Mouse (Mus musculus) left cerebral cortex, postnatal 10 days (tissue): Measurements from ENCODE around the gene Adarb2. TPM values are rescaled to one million over a fixed set of nuclear protein-coding genes. Genes with fewer than 3 reads are reported as not detected.
A peak's percentile ranks its signal among the peaks of the same experiment; 100 is the strongest.

Experiments
- DNase-seq, 2 experiments: peaks; one replicate each; pipeline ENCODE4 v3.0.0; 2021 to 2022; ENCODE audit warnings: low spot score in 2 of 2, mixed read lengths in 1 of 2; ENCODE audit errors: extremely low spot score in 1 of 2
- intact Hi-C: fragments of 180-260 bp; cut with DNase I; formaldehyde crosslinking; loops from one replicate; pipeline ENCODE4 v1.15.1; 2025
- total RNA-seq, 2 experiments: library from RNA; stranded (reverse); gene quantifications; 2 replicates each; pipeline ENCODE4 v1.2.3; 2021

Adarb2 gene
- total RNA-seq, 2 experiments from 2014 or later = 28.1 to 29.2 TPM

DNA sequence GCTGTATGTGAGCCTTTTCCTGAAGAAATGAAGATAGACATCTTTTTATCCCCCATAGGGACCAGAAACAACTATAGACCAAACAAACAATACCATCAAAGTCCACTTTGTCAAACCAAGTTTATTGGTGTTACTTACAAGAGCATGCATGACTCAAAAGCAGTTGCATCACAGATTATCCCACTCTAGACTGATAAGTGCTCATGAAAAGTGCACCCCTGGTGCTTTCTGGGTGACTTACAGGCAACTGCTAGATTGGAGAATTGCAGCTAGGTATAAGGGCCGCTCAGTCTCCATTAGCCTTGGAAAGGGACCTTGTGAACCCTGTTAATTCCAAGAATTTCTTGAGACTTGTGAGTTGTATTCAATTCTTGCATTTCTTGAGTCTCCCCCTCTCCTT, 429.0 kb downstream of the Adarb2 start:
- DNase-seq = no peak
- intact Hi-C loops = no loop called here

DNA sequence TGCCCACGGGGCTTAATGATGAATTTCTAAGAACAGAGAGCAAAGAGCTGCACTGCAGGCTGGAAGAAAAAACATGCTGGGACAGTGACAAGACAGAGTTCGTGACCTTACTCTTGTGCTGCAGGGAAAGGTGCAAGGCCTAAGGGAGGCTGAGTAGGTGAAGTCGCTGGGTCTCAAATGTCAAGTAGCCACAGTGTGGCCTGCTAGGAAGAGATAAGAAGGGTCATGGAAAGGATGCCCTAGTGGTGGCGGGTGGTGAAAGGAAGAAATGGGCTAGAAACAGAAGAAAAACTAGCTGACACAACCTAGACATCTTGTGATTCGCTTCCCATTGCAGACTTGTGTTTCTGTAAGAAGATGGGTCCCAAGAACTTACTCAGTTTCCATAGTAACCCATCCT, 429.4 kb downstream of the Adarb2 start:
- DNase-seq = no peak
- intact Hi-C loops = no loop called here

DNA sequence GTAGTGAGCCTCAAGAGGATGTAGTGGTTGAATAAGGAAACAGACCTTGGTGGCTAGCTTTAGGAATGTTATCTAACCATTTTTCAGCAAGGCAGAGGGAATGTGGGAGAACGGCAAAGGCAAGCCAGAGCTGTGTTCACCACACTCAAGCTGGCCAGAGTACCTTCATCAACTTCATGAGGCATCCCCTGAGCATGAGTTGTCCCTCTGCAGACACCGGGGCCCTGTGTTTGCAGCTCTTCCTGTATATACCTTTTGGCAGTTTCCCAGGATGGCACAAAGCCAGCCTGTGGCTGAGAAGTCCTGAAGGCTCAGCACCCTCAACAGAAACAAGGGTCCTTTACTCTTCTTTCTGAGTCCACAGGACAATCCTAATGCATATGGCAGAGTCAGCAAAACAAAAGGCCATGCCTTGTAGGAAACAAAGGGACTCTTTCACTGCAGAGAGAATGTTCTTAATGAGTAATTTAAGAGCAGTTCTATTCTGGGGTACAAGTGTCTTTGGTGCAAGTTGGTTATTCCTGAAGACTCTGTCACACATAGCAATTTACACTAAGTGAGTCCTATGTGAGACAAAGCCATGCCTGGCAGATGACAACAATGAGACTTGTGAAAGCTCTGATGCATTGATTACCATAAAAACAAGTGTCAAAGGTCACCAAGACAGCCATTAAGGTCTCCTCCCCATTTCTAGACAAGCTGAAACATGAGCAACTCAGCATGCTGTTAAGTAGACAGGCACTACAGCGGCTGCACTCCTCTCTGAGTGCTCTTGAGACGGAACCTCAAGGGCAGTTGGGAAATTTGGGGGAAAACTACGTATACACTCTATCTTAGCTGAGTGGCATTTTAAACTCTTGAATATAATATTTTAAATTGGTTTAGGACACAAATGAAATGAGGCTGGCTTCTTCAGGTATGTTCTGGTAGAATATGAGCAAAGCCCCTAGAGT, 431.0 kb downstream of the Adarb2 start:
- peak in 1 of 2 experiments; percentile 28 for DNase-seq
- intact Hi-C loops = no loop called here

DNA sequence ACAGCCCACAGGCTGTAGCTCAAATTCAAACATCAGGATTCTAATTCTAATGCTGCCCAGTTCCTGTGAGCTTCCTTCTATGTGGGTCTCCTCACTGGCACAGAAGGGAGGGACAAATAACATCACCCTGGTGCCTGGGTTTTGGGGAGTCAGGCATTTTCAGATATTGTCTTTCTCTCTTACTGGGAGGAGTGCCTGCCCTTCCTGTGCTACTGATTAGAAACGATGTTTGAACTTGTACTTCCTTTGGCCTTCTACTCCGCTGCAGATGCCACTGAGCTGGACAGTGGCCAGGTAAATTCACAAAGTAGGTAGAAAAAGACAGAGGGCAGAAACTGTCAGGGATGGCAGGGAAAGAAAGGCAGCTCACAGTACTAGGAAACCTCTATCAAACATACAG, 439.4 kb downstream of the Adarb2 start:
- no peak for DNase-seq
- intact Hi-C loops = no loop called here

DNA sequence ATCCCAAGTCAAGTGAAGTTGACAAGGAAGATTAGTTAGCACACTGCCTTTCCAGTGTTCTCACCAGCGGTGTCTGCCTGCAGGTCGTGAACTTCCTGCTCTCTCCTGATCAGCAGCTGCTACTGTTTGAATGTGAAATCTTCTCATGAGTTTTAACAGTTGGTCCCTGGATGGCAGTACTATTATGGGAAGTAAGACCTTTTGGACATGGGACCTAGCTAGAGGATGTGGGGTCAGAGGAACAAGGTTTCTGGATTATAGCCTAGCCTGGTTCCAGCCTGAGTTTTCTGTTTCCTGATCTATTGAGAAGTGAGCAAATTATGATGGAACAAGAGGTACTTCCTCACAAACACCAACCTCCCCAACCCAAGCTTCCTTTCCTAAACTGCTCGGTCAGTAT, 441.3 kb downstream of the Adarb2 start:
- intact Hi-C loops = no loop called here
- no peak for DNase-seq

DNA sequence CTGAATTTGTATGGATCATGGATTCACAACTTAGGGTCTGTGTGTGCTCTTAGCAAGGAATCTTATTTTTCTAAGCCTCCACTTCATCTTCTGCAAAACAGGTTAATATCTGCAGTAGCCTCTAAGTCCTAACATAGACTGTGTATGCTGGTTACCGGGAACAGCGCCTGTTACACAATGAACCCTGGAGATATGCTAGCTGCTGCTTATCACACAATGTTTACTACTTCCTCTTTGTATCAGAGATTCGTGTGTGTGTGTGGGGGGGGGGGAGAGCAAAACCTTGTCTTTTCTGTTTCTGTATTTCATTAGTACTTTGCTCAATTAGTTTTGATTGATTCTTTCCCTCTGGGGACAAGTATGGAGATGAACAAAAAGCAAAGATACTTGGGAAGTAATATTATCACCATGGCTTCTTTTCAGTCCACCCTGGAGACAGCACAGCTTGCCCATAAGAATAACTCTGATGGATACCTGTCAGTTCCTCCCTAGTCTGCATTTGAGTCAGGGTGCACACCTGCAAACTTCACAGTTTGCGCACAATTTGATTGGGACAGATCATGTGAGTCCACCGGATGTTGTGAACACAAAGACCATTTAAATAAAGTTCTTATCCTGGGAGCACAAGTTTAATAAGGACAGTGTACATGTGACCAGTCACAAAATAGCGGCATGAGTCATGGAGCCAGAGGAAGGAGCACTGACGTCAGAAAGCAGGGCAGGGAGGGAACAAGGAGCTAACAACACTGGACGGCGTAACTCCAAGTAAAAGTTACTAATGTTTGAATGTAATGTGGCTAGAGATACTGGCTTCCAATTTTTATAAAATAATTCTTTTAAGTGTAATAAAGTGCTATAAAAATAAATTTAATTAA, 442.4 kb downstream of the Adarb2 start:
- no peak for DNase-seq
- intact Hi-C loops = no loop called here

DNA sequence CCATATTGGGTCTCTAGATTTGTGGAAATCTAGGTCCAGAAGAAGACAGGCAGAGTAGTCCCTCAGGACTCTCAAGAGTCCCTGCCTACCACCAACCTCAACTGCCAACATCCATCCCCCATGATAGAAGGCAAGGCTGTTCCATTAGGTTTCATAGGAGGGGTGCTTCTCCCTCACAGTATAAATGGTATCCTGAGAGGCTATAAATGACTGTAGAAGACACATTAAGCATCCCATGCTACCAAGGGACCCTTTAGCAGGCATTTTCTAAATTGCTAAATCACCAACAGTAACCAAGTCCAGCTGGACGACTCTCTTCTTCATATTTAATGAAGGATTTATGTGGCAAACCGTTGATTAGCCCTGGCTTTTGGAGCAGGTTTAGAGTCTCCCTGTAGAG, 446.6 kb downstream of the Adarb2 start:
- intact Hi-C loops = no loop called here
- no peak for DNase-seq

DNA sequence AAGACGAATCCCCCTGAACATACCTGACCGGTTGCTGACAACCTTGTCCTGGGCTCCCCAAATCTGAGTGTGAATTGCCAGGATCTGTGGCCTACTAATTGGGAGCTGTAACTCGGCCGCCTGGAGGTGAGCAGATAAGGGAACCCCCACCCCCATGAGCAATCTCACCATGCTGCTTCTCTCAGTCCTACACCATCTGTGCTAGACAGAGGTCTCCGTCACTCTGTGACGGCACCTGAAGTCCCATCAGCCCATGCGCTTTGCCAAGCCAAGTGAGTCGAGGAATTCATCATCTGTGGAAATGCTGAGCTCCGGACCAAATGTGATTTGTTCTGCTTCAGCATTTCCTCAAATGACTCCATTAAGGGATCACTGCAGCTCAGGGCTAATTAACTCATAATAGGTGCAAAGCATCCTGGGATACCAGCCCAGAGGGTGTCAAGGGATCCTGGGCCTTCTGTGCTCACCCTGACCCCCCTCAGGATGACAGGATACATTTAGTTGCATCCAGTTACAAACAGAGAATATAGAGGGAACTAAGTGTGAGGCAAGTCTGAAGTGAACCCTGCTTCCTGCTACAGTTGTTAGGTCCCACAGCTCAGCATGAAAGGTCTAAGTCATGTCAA, 462.1 kb downstream of the Adarb2 start:
- intact Hi-C loops = no loop called here
- DNase-seq = no peak

DNA sequence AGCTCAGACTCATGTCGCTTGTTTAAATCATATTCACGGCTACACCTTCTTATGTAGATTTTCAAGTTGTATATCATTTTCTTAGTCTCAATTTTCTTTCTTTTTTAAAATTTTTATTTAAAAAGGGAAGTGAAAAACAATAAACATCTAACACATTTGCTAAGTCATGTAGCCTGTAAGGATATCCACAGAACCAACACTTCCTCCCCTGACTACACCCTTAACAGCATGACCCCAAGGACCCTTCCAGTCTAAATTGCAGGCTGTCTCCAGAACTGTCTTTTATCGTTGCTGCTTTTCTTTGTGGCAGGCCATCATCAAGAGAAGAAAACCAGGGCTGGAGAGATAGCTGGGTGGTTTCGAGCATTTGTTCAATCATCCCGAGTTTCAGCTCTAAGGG, 474.5 kb downstream of the Adarb2 start:
- intact Hi-C loops = no loop called here
- no peak for DNase-seq

DNA sequence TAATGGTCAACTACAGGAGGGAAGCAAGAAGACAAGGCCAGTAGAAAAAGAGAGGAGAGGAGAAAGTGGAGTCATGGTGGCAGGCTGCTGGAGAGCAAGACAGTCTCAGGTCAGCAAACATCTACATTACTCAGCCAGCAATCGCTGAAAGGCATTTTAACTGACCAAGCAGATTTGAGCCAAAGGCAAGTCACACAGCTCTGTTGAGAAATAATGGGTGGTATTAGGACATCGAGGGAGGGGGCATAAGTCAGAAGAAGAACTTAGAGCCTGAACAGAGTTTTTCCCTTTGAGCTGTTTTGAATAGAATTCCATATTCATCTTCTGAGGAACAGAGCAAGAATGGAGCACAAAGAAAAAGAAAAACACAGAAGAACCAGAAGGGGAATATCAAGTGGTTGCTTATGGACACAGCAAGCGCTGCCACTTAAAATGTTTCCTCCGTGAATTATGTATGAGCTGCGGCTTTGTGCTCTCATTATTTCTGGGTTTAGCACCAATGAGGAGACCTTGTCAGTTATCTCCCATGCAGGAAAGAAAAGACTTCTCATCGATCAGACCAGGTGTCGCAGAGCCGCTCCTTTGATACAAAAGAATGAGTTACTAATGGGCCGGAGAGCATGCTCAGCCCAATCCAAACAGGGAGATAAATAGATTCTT, 477.9 kb downstream of the Adarb2 start:
- intact Hi-C loops = no loop called here
- no peak for DNase-seq

DNA sequence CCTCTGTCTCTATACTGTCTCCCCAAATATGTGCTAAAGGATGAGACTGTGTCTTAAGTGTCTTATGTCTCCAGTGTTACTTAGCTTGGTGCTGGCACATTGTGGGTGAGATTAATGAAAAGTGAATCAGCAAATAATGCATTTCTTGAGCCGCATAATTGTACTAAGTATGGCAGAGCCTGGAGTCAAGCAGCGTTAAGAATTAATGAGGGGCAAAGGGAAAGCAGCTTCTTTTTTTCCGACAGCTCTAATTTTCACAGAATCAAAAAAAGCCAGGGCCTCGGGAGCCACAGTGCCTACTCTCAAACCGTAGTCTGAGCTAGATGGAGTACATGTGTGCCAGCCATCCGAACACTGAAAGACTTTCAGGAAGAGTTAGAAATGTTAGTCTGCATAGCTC, 488.8 kb downstream of the Adarb2 start:
- DNase-seq = no peak
- intact Hi-C loops = no loop called here

DNA sequence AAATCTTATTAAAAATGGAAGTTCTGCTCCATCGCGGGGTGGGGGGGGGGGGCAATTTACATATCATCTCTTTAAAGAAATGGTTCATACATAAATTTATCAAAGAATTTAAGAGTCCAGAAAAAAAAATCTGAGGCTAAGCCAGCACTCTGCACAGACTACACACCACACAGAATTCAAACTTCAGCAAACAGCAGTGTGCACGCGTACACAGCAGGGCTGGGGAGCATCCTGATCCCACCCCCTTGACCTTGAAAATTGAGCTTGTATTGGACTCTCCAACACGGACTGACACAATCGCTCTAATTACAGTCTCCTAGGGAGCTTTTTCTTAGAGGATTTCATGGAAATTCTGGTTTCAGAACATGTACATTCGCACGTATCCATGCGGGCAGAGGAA, 490.1 kb downstream of the Adarb2 start:
- intact Hi-C loops = no loop called here

DNA sequence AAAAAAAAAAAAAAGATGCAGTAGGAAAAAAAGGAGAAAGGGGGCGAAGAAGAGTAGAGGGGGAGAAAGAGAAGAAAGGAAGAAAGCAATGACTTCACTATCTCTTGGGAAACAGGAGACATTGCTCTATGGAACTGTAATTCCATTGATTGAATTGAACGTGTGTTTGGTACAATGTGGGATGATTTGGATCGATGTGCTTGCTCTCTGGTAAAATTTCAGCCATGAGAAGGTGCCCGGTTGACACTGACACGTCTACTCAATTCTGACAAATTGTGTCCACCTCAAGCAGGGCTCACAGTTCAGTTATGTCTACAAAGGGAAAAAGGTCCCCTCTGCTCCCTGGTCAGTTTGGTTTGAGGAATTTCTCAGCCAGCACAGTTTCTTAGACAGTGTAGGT, 495.8 kb downstream of the Adarb2 start:
- DNase-seq = no peak
- intact Hi-C loops = no loop called here

More for the DNA sequence above, 490.1 kb downstream of the Adarb2 start:
- DNase-seq = no peak

DNA sequence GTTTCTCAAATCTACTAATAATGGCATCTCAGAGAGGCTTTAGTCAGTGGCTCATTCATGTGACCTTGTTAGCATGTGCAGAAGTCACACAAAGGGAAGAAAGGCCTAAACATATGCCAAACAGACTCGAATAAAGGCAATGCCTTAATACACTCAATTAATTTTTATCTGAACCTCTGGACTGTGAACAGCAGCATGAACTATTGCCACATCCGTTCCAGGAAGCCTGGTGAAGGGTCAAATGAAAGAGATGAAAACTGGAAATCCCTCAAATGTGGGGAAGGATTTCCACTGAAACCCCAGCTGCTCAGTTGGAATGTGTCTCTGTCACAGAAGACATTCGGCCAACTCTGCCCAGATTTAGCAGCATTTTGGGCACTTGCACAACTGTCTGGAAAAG, 497.2 kb downstream of the Adarb2 start:
- intact Hi-C loops = no loop called here
- no peak for DNase-seq

DNA sequence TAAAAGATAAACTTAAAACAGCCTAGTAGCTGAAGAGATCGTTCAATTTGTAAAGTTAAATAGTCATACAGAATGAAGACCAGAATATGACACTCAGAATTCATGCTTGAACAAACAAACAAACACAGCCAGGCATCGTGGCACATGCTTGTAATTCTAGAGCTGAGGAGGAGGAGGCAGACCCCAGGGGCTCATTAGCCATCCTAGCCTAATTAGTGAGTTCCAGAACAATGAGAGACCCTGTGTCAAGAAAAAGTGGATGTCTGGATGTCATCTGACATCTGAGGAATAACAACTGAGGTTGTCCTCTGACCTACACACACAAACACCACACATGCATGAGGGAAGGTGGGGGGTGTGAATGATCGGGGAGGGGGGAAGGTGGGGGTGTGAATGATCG, 498.3 kb downstream of the Adarb2 start:
- intact Hi-C loops = no loop called here
- no peak for DNase-seq

DNA sequence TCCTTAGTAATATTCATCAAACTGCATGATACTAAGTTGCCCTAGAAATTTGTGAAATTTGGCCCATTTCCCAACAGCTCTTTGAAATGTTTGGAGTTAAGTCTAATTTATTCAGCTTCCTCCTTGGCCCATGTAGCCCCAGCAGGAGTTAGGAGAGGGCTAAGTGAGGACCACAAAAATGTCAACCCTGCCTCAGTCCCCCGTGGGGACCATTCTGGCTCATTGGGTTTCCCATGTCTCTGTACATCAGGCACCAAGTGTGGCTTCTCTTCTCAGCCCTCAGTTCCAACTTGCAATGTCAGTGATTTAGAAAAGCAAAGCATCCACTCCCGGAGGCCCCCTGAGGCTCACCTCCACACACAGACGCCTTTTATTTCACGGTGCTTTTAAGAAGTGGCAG, 502.6 kb downstream of the Adarb2 start:
- intact Hi-C loops = no loop called here
- no peak for DNase-seq

DNA sequence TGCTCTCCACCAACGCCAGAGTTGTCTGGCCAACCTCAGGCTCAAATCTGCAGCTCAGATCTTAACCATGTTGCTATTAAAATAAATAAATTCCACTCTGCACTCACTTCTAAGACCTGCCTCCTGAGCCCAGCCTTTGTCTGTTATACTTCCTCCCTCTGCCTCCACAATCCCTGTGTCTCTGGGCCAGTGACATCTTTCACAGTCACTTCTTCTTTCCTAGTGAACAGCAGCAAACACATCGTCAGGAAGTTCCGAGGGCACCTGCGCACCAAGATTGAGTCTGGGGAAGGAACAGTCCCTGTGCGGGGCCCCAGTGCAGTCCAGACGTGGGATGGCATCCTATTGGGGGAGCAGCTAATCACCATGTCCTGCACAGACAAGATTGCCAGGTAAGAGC, 510.7 kb downstream of the Adarb2 start:
- no peak for DNase-seq
- intact Hi-C loops = no loop called here

DNA sequence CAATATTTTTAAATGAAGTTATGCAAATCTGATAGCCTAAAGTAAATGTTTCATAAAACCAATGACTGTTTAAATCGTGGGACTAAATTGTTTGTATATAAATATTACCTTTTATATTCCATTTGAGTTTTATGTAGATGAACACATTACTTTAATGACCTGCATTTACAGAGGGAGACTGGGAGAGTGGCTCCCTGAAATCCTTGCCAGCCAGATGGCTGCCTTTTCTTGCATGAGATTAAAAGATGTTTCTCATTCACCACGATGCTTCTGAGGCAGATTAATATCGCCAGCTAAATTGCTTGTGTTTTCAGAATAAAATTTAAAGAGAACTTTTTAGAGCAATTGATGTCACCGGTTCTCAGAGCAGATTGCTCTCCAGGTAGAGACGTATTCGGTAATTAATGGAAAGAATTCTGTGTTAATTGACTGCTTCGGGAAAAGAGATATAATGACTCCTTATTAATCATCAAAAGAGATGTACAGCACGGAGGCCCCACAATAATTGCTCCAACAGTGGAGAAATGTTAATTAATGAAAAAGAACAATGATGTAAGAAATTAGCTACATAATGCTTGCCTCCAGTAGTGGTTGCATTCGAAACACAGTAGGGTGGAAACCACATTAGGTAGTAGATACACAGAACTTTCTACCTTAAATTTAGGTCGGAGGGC, 527.4 kb downstream of the Adarb2 start:
- intact Hi-C loops = no loop called here
- no peak for DNase-seq
